Mouse (Mus musculus) neural tube, embryonic 15.5 days (tissue): ENCODE measurements around the gene Slc39a1. TPM values are rescaled to one million over a fixed set of nuclear protein-coding genes. Genes with fewer than 3 reads are reported as not detected.

Experiments used
- ATAC-seq: fragments of 200-750 bp; cut with Nextera tagmentation; 2 replicates; pipeline ENCODE4 v1.8.0; 2017; ENCODE audit warnings: mild to moderate bottlenecking, moderate TSS enrichment, moderate library complexity; ENCODE audit not compliant: low FRiP score
- H3K27ac ChIP-seq: fragments of 300-500 bp; sonication (generic); replicated peaks from 2 replicates; pipeline ENCODE4 v1.5.1; 2015; ENCODE audit warnings: mild to moderate bottlenecking, inconsistent platforms
- H3K27me3 ChIP-seq: fragments of 300-500 bp; sonication (generic); replicated peaks from 2 replicates; pipeline ENCODE4 v1.6.1; 2015; ENCODE audit warnings: inconsistent platforms
- H3K36me3 ChIP-seq: fragments of 300-500 bp; sonication (generic); 2 replicates; pipeline ENCODE4 v1.6.1; 2015; ENCODE audit warnings: inconsistent platforms
- H3K4me1 ChIP-seq: fragments of 300-500 bp; sonication (generic); 2 replicates; pipeline ENCODE4 v1.6.1; 2015; ENCODE audit warnings: inconsistent platforms
- H3K4me2 ChIP-seq: fragments of 300-500 bp; sonication (generic); 2 replicates; pipeline ENCODE4 v1.6.1; 2015; ENCODE audit warnings: inconsistent platforms, mild to moderate bottlenecking, moderate library complexity
- H3K4me3 ChIP-seq: fragments of 300-500 bp; sonication (generic); replicated peaks from 2 replicates; pipeline ENCODE4 v1.5.1; 2015; ENCODE audit warnings: mild to moderate bottlenecking, inconsistent platforms
- H3K9ac ChIP-seq: fragments of 300-500 bp; sonication (generic); replicated peaks from 2 replicates; pipeline ENCODE4 v1.6.1; 2015; ENCODE audit warnings: mild to moderate bottlenecking, inconsistent platforms
- H3K9me3 ChIP-seq: fragments of 300-500 bp; sonication (generic); replicated peaks from 2 replicates; pipeline ENCODE4 v1.6.1; 2016; ENCODE audit warnings: inconsistent platforms
- WGBS: fragments of 180-500 bp; shearing (Covaris S2); methylation state at CpG from one replicate; pipeline ENCODE4 v1.1.7; 2015; ENCODE audit warnings: mixed read lengths; 5-methylcytosine and 5-hydroxymethylcytosine counted together
- microRNA-seq: library from miRNA; unstranded; fragments of <30 nt; microRNA quantifications from one replicate; pipeline ENCODE4, GENCODE M21; 2017
- polyA plus RNA-seq: library from polyadenylated mRNA; unstranded; fragments of >200 nt; fragmentation: Nextera tagmentation; extraction: Ambion mirVana; gene quantifications from 2 replicates; pipeline ENCODE4 v1.2.1, GENCODE M21; 2015

Slc39a1 gene
- polyA plus RNA-seq, 1 experiment from 2014 or later: 49.3 TPM

DNA sequence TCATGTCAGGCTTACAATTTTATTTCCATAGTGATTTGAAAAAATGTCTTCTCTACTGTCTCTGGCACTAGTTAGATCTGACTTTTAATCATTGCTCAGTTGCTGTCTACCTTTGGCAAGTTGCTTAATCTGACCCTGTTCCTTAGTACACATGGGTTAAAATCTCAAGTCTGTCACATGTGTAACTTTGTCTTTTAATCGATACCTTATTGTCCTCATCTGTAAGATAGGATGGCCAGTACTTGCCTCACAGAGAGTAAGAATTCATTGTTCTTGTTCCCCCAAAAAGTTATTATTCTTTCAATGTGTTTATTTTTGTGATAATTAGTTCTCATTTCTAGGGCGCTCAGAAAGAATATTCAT is 44.0 kb downstream of the Slc39a1 start:
- H3K4me2 ChIP-seq: peak overlapping the region; percentile 60
- no peaks in the 10 kb centered on the region for H3K9me3 ChIP-seq
- H3K27me3 ChIP-seq: no peaks in the 10 kb centered on the region
- 48% methylated on average over 2 of the region's 2 CpGs for WGBS
- H3K27ac ChIP-seq: peak overlapping the region; percentile 94
- peak overlapping the region; percentile 73 for H3K4me3 ChIP-seq
- H3K36me3 ChIP-seq: no peaks in the 10 kb centered on the region
- H3K9ac ChIP-seq: peak overlapping the region; percentile 80
- peaks cover 37% of the 10 kb centered on the region for H3K4me1 ChIP-seq
- no peak for ATAC-seq

- H3K9ac ChIP-seq: peak within 1 kb of the TSS; percentile 91
- H3K4me1 ChIP-seq: peaks cover 41% of the 10 kb centered on the region
- H3K27ac ChIP-seq: peak within 1 kb of the TSS; percentile 96
- H3K4me3 ChIP-seq: peak within 1 kb of the TSS; percentile 73
- under 1% methylated on average over 44 of the region's 47 CpGs for WGBS
- H3K9me3 ChIP-seq: no peaks in the 10 kb centered on the region
- no peaks in the 10 kb centered on the region for H3K36me3 ChIP-seq
- peak; percentile 98 for ATAC-seq
- peak within 1 kb of the TSS; percentile 87 for H3K4me2 ChIP-seq
- no peaks in the 10 kb centered on the region for H3K27me3 ChIP-seq
Measured at GRCm38 (mm10) chr3:90292345-90293275, 44.6 kb downstream of the Slc39a1 start, which contains the start of gene Gatad2b. Gene Gatad2b (plus strand): TSS chr3:90293178.

- H3K27ac ChIP-seq: peak overlapping the region; percentile 96
- no peaks in the 10 kb centered on the region for H3K36me3 ChIP-seq
- peaks cover 41% of the 10 kb centered on the region for H3K4me1 ChIP-seq
- under 1% methylated on average over 23 of the region's 68 CpGs for WGBS
- H3K4me2 ChIP-seq: peak overlapping the region; percentile 87
- no peaks in the 10 kb centered on the region for H3K27me3 ChIP-seq
- no peaks in the 10 kb centered on the region for H3K9me3 ChIP-seq
- H3K4me3 ChIP-seq: peak overlapping the region; percentile 73
- peak overlapping the region; percentile 91 for H3K9ac ChIP-seq
- ATAC-seq: peak; percentile 36
Measured at GRCm38 (mm10) chr3:90293352-90294063, 45.5 kb downstream of the Slc39a1 start.

DNA sequence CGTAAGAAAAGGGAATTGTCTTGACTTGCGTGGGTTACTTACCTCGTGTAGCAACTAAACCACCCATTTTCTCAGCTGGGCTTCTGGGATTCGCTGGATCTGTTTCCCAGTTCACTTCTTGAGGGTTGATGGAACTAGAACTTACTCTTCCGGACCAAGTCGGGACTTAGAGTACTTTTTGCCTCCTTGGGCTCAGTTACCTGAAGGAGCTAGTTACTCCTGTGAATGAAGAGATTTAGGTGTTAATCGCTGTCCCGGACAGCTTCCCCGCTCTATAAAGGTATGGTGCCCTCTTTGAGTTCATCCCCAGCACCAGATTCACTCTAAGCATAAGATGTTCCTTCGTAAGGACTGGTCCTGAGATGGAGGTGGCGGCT is 46.1 kb downstream of the Slc39a1 start:
- 1% methylated on average over 11 of the region's 11 CpGs for WGBS
- H3K36me3 ChIP-seq: no peaks in the 10 kb centered on the region
- H3K27me3 ChIP-seq: no peaks in the 10 kb centered on the region
- peak overlapping the region; percentile 87 for H3K4me2 ChIP-seq
- peak overlapping the region; percentile 91 for H3K9ac ChIP-seq
- H3K4me3 ChIP-seq: peak overlapping the region; percentile 73
- no peaks in the 10 kb centered on the region for H3K9me3 ChIP-seq
- peaks cover 41% of the 10 kb centered on the region for H3K4me1 ChIP-seq
- no peak for ATAC-seq
- H3K27ac ChIP-seq: peak overlapping the region; percentile 96

DNA sequence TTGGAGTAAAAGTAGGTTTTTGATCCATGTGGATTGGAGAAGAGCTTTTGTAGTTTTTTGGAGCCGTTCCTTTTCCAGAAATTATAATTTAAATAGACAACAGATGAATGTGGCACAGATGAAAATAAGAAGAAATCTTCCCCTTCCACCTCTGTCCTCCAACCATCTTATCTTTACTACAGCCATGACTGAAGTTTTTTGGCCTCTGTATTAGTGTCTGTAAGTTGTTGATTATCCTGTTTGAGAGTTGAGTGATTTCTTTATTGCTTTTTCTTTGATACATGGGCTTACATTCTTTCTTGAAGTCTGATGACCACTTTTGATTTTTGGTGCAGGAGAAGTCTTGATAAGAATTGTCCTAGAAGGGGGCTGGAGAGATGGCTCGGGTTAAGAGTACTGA is 46.7 kb downstream of the Slc39a1 start:
- Histone ChIP-seq H3K4me1 (peaks cover 41% of the 10 kb centered on the region), H3K36me3 (no peaks in the 10 kb centered on the region), H3K4me2 (peak overlapping the region; percentile 87), H3K9me3 (no peaks in the 10 kb centered on the region), H3K27me3 (no peaks in the 10 kb centered on the region), H3K9ac (peak overlapping the region; percentile 91), H3K4me3 (peak overlapping the region; percentile 73), H3K27ac (no peak overlapping the region; the same call in 1 of the 2 replicates)
- 77% methylated on average over 2 of the region's 2 CpGs for WGBS
- no peak for ATAC-seq

Small RNA genes within 50 kb of the gene (microRNA-seq; reads per million reads assigned to microRNA genes)
- not detected for gene Mir7012

Other genes starting within 250 kb of the Slc39a1 start
- gene Hax1, start 249.4 kb upstream of the Slc39a1 start, polyA plus RNA-seq: 105 and 114 TPM in 2 replicates
- gene 4933434E20Rik, start 196.5 kb upstream of the Slc39a1 start, polyA plus RNA-seq: 204 and 206 TPM in 2 replicates
- 122 and 129 TPM in 2 replicates for gene Ubap2l, start 195.5 kb upstream of the Slc39a1 start, polyA plus RNA-seq
- 313 and 382 TPM in 2 replicates for gene Tpm3, start 175.5 kb upstream of the Slc39a1 start, polyA plus RNA-seq
- gene Nup210l, start 144.0 kb upstream of the Slc39a1 start, polyA plus RNA-seq: 0.09 and 0.17 TPM in 2 replicates
- gene Rps27, start 34.5 kb upstream of the Slc39a1 start, polyA plus RNA-seq: 856 and 950 TPM in 2 replicates
- gene Rab13, start 34.5 kb upstream of the Slc39a1 start, polyA plus RNA-seq: 23.1 and 25.2 TPM in 2 replicates
- 93.0 and 93.3 TPM in 2 replicates for gene Jtb, start 16.6 kb upstream of the Slc39a1 start, polyA plus RNA-seq
- gene Creb3l4, start 4.7 kb upstream of the Slc39a1 start, polyA plus RNA-seq: 0.82 and 2.2 TPM in 2 replicates
- gene Crtc2, start 6.0 kb downstream of the Slc39a1 start, polyA plus RNA-seq: 20.7 and 28.1 TPM in 2 replicates
- gene Dennd4b, start 17.0 kb downstream of the Slc39a1 start, polyA plus RNA-seq: 7.3 and 9.0 TPM in 2 replicates
- 13.2 and 15.0 TPM in 2 replicates for gene Gatad2b, start 45.0 kb downstream of the Slc39a1 start, polyA plus RNA-seq
- 30.5 and 34.3 TPM in 2 replicates for gene Slc27a3, start 141.8 kb downstream of the Slc39a1 start, polyA plus RNA-seq
- 29.8 and 31.5 TPM in 2 replicates for gene Ints3, start 185.4 kb downstream of the Slc39a1 start, polyA plus RNA-seq
- 3.1 and 4.4 TPM in 2 replicates for gene Npr1, start 217.7 kb downstream of the Slc39a1 start, polyA plus RNA-seq
- 218 and 229 TPM in 2 replicates for gene Ilf2, start 228.0 kb downstream of the Slc39a1 start, polyA plus RNA-seq
- gene Snapin, start 242.9 kb downstream of the Slc39a1 start, polyA plus RNA-seq: 97.8 and 98.7 TPM in 2 replicates